Mouse (Mus musculus) neural tube, embryonic 10.5 days (tissue): ENCODE measurements at regions not wholly inside any gene's neighbourhood (a gene's known extent, or its start where the extent isn't known, plus 50 kb on each side); places are given as distances from the start of the nearest gene placed in this dataset.

Source experiments
- DNase-seq: peaks from one replicate; pipeline ENCODE4 v3.0.0-alpha.2; 2017; ENCODE audit warnings: low spot score; ENCODE audit errors: extremely low spot score

- peak; percentile 99 for DNase-seq
Measured at GRCm38 (mm10) chr15:85634322-85635141, 52.3 kb upstream of the Wnt7b start.

GRCm38 (mm10) chr15:85635425-85635824, 53.2 kb upstream of the Wnt7b start:
- no peak for DNase-seq

GRCm38 (mm10) chr15:85639566-85639965, 57.3 kb upstream of the Wnt7b start:
- DNase-seq, result no peak

GRCm38 (mm10) chr15:85641120-85642080, 59.1 kb upstream of the Wnt7b start:
- no peak for DNase-seq

GRCm38 (mm10) chr15:85645396-85645795, 63.1 kb upstream of the Wnt7b start:
- DNase-seq, result no peak

GRCm38 (mm10) chr15:85645971-85646638, 63.8 kb upstream of the Wnt7b start:
- peak; percentile 64 for DNase-seq

GRCm38 (mm10) chr15:85646639-85647277, 64.5 kb upstream of the Wnt7b start:
- no peak for DNase-seq

GRCm38 (mm10) chr15:85647593-85647992, 65.3 kb upstream of the Wnt7b start:
- no peak for DNase-seq

- DNase-seq, result no peak
Measured at GRCm38 (mm10) chr15:85650241-85650640, 68.0 kb upstream of the Wnt7b start.

GRCm38 (mm10) chr15:85651718-85652420, 69.6 kb upstream of the Wnt7b start:
- no peak for DNase-seq

GRCm38 (mm10) chr15:85652431-85652830, 70.2 kb upstream of the Wnt7b start:
- no peak for DNase-seq

- DNase-seq, result no peak
Measured at GRCm38 (mm10) chr15:85652871-85653337, 70.6 kb upstream of the Wnt7b start.

- DNase-seq, result no peak
Measured at GRCm38 (mm10) chr15:85653421-85654401, 71.4 kb upstream of the Wnt7b start.

GRCm38 (mm10) chr15:85654791-85655190, 72.5 kb upstream of the Wnt7b start:
- DNase-seq, result no peak

GRCm38 (mm10) chr15:85655751-85656167, 73.5 kb upstream of the Wnt7b start:
- DNase-seq, result no peak

- no peak for DNase-seq
Measured at GRCm38 (mm10) chr15:85656852-85657251, 74.6 kb upstream of the Wnt7b start.

GRCm38 (mm10) chr15:85657441-85657989, 75.2 kb upstream of the Wnt7b start:
- no peak for DNase-seq

- no peak for DNase-seq
Measured at GRCm38 (mm10) chr15:85658101-85658885, 76.0 kb upstream of the Wnt7b start.
